Mouse (Mus musculus): ENCODE results near the gene Lpcat3.
"Not testable (repeated sequence)": the region's sequence is repeated elsewhere in the genome, so short reads cannot be mapped to it uniquely, and the experiment has no call there.

Lpcat3 gene

DNA sequence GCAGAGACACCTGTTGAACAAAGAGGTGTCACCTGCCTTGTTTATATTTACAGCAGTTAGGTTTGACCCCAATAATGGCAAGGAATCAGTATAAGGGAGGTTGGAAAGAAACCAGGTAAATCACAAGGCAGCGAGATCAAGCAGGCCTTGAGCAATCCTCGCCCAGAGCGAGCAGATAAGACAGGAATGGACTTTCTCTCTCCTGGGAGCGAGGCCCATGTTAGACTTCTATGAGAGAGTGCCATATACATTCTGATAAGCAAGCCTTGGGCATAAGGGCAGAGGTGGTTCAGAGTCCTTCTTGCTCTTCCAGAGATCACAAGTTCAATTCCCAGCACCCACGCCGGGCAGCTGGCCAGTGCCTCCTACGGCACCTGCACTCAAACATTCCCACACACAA, 15.9 kb downstream of the Lpcat3 start:
- no peak for DNase-seq (ENCODE audit: low spot score)

DNA sequence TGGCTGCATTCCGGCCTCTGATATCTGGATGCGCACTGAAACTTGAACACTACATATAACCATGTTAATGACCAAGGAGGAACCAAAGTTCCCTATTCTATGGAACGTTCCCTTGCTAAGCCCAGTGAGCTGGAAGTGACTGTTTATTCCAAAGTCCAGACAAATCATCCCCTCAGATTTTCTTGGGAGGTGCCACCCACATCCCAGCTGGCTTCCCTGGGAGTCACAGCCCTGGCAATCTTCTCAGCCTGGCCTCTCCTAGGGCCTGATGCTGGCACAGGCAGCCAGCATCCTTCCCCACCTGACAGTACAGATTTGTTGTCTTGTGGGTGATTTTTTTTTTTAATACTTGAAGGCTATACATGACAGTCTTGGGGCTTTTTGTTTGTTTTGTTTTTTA, 16.7 kb downstream of the Lpcat3 start:
- no peak for DNase-seq (ENCODE audit: low spot score)

DNA sequence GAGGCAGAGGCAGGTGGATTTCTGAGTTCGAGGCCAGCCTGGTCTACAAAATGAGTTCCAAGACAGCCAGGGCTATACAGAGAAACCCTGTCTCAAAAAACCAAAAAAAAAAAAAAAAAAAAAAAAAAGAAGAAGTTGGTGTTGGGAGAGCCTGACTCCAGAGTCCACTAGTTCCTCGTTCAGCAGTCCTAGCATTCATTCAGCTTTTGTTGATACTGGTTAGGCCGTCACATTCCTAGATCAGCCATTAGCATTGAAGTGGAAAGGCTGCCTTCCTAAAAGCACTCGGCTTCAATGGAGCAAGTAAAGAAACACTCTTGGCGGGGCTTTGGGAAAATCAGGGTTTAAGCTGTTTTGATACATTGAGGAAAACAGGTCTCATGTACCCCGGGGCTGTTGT, 19.5 kb downstream of the Lpcat3 start:
- DNase-seq (ENCODE audit: low spot score): not testable (repeated sequence)

DNA sequence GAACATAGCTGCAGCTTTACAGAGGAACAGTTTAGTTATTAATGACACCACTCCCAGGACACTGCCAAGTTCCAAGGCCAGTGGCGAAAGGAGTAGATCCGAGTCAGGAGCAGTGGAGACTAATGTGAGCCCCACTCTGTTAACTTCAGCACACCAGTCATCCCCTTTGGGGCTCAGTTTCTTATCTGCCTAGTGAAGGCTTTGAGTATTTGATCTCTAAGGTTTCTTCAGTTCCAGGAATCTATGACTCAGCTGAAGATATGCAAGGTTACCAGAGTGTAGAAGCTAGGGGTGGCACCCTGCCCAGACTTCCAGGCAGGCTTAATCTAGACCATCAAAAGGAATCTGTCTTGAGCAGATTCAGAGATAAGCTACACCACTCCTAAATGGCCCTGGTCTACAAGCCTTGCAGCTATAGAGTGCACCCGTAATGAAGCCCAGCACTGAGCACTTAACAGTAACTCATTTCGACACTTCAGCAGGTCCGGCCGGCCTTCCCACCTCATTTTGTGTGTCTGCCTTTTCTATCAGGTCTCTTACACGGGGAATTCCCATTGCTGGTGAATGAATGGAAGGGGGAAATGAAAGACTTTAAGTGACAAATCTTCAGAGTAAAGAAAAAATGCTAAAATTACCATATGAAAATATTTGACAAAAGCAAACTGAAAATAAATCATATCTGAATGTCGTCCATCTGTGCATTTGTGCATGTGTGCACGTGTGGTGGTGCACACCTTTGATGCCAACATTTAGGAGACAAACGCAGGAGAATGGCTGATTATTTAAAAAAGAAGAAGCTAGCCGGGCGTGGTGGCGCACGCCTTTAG, 21.0 kb downstream of the Lpcat3 start:
- DNase-seq (ENCODE audit: low spot score): no peak

DNA sequence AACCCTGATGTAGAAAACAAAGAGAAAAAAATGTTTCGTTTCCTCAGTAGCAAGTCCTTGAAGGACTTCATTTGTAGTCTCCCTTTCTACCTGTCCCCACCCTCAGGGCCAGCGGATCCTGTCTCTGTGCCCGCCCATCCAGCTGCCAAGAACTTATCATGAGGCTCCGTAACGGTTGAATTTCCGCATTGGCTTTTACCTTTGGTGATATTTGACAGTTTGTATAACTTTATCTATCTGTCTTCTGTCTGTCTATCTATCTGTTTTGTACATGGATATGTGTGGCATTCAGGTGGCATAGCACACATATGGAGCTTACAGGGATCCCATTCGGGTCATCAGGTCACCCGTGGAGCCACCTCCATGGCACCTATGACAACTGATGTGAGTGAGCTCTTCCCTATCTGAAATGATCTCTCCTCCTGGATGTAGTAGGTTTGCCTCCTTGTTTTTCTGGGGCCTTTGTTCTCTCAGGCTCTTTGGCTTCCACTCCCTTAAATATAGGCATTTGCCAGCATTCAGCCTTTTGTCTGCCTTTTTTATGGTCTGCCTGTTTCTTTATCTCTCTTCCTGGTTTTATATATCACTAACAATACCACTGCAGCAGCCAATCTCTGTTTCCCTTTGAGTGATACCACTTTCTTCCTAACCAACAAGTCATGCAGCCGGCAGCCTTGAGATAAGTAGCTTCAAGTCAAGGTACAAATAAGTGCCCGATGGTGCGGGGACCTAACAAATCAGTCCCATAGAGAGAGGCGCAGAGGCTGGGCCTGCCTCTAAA, 23.0 kb downstream of the Lpcat3 start:
- DNase-seq (ENCODE audit: low spot score): no peak

DNA sequence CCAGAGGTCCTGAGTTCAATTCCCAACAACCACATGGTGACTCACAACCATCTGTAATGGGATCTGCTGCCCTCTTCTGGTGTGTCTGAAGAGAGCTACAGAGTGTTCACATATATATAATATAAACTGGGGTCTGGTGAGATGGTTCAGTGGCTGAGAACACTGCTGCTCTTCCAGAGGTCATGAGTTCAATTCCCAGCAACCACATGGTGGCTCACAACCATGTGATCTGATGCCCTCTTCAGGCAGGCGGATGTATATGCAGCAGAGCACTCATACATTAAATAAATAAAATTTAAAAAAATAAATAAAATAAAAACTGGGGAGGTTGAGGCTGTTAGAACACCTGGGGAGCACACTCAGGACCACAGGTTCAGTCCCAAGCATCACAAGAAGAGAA, 23.8 kb downstream of the Lpcat3 start:
- DNase-seq (ENCODE audit: low spot score): not testable (repeated sequence)

DNA sequence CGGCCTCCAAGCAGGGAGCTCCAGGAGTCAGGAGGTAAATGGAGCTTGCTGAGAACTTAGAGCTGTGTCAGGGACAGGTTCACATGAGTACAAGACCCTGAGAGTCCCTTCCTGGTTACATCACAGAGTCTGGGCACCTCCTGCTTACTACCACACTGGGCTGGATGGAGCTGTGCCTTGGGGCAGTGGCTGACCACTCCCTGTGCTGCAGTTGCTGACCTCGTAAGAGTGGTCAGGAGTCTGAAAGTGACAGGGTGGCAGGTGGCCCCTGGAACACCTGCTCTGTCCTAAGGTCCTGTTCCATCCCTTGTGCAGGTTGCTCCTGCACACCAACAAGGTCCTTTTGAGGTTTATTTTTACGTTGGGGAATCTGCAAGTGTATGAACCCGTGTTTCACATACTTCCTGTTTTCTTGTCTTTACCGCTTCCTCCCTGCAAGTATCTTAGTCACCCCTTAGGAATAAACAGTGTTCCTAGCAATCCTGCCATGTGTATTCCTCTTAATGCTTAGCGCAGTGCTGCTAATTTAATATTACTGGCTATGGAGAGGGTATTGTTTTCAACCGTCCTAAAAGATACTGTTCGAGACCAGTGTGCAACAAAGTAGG, 25.4 kb downstream of the Lpcat3 start:
- no peak for DNase-seq (ENCODE audit: low spot score)

DNA sequence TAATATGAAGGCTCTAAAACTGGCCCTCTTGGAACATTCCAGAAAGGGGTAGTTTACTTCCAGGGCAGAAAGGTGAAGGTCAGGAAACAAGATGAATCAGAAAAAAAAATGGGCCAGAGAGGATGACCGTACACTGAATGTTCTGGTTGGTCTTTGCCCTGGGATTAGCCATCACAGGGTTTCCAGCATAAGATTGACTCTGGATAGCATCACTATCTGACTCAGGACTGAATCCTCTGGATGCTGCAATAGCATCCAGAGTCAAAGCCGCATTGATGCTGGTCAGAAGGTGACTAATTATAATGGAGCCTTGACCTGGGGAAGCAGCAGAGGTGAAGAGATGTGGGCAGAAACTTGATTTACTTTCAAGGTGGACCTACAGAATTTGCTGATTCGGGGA, 26.2 kb downstream of the Lpcat3 start:
- no peak for DNase-seq (ENCODE audit: low spot score)

DNA sequence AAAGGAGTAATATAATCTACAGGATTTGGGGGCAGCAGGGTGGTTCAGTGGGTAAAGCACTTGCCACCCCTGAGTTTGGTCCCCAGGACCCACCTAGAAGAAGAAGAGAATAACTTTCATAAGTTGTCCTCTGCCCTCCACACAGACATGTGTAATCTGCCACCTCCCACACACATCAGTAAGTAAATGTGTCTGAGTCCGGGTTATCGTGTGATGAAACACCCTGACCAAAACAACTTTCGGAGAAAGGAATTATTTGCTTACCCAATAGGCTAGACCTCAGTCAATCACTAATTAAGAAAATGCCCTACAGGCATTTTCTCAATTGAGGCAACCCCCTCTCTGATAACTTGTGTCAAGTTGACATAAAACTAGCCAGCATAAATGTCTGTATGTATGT, 27.7 kb downstream of the Lpcat3 start:
- DNase-seq (ENCODE audit: low spot score): no peak

DNA sequence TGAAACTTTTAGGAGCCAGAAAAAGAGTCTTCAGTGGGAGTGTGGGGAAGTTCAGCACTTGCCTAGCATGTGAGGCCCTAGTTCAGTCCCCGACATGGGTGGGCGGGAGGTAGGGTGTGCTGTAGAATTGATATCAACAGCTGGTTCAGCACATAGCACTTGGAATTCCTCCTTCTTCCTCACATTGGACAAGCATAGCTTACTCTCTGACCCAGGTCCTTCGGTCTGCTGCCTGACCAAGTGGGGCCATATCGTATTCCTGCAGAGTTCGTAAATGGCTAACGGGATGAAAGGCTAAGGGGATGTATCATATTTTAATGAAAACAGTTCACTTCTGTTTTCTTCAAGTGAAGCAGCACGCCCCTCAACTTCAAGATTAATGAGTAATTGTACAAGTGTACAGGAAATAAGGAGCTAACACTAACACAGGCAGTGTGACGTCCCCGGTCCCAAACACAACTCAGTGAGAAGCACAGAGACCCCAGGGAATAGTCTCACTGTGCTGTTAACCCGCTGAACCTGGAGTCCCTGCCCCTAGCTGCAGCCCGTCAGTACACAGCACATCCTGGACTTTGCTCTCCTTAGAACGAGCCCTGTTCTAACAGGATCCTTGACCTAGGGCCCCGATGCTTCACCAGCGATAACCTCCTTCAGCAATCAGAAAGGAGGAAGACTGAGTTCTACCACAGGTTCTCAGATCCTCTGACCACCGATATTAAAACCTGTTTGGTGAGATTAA, 30.6 kb downstream of the Lpcat3 start:
- no peak for DNase-seq (ENCODE audit: low spot score)

DNA sequence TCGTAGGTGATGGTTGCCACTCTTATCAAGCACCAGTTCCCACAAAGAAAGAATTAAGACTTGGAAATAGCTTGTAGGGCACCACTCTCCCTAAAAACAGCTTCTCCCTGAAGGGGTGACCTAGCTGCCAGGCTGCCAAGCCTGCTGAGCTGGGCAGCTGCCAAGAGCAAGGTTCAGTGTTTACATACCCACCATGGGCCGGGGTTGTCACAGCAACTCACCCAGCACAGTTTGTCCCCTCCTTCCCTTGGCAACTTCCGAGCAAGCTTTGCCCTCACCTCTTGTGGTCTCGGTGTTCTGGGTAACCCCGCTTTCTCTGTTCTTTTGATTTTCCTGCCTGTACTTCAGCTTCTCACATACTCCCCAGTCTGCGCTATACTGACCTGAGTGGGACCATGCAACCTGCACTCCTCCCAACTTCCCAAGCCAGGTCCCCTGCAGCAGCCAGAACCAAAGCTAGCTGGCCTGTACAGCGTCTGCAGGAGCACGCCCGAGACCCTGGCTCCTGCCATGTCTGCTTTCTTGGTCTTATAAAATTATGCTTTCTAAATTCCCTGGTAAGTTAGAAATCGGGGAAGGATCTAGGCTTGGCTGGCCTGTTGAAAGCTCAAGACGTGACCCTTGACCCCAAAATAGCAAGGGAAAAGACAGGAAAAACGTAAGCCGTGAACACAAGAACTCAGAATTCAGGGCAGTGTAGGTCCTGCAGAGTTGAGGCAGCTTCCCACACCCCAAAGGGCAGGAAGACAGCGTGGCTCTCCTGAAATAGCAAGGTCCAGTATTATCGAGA, 31.5 kb downstream of the Lpcat3 start:
- DNase-seq (ENCODE audit: low spot score): no peak

DNA sequence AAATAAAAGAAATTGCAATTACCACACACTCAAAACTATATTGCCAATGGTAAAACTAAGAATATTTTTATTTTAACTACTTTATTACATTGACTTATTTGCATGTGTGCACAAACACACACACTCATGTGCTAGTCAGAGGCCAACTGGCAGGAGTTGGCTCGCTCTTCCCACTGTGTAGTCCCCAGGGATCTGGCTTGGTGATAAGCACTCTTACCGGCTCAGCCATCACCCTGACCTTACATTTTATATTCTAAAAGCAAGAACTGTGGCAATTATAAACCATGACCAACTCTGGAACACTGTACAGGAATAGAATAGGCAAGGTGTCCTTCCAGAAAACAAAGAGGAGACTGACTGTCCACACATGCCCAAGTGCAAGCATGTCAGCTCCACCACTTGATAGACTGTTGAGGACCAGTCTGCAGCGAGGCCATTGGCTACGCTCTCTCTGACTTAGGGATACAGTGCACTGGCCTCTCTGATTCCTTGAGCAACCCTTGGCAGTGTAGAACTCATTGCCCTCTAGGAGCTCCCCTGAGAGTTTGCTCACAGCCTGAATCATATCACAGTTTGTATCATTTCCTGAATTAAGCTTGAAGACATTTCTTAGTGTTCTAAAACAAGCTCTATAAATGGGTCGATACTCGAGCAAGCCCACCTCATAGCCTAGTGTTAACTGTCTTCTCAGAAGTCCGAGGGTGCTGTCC, 33.8 kb downstream of the Lpcat3 start:
- no peak for DNase-seq (ENCODE audit: low spot score)

DNA sequence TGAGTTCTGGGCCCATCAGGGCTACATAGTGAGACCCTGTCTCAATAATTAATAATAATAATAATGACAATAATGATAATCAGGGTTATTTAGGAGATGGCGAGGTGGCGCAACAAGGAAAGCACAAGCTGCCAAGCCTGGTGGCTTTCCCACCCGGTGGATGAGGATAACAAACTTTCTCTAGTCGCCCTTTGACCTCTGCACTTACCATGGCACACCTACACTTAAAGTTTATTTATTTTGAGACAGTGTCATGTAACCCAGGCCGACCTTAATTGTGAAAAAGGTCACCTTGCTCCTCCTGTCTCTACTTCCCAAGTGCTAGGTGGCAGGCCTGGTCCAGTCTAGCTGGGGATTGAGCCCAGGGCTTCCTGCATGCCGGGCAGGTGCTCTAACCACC, 35.9 kb downstream of the Lpcat3 start:
- no peak for DNase-seq (ENCODE audit: low spot score)

DNA sequence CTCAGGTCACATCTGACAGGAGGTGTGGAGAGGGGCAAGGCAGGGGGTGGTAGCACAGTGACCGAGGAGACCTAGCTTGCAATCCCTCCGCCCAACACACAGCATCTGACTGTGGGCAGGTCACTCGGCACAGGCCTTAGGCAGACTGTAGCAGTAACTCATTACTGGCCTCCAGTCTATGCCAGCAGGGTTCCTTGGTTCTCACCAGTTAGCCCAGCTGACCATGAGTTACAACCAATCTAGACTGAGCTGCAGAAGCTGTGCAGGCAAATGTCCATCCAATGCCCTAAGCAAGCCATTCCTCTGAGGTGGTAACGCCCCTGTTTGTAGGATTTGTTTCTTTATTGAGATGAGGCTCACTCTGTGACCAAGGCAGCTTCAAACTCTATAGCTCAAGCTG, 36.5 kb downstream of the Lpcat3 start:
- DNase-seq (ENCODE audit: low spot score): no peak

DNA sequence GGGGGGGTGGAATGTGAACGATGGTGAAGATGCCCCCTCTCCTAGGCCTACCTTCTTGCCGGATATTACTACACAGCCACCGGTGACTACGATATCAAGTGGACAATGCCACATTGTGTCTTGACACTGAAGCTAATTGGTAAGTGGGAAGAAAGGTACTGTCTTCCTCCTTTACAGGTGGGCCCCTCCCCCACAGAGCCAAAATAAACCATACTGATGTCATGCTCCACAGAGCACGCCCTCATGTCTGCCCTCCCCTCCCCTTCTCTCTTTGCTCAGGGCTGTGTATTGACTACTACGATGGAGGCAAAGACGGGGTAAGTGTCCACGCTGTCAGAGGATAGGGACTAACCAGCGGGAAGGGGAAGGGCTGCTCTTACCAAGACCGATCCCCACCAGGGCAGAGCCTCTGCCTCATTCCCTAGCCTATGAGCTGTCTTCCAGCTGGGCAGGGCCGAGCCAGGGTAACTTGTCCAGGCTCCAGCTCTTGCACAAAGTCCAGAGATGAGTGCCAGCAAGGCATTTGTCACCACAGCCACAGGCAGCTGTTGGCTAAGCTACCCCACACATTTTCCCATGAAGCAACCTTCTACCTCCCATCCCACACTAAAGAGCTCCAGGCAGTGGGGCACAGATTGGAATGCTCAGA, 37.3 kb downstream of the Lpcat3 start:
- DNase-seq (ENCODE audit: low spot score): no peak

DNA sequence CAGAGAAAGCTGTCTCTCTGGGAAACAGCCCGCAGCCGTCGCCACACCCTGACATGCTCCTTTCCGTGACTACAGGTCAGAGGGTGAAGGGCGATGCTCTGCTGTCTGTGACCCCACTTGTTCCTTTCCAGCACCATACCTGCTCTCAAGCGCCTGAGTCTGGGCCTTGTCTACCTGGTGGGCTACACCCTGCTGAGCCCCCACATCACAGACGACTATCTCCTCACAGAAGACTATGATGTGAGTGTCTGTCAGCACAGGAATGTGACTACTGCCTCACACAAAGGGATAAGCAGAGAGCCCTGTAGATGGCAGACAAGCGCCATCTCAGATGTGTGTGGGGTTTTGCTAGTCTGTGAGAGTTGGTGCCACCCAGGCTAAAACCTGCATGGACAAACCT, 38.5 kb downstream of the Lpcat3 start:
- DNase-seq (ENCODE audit: low spot score): no peak

DNA sequence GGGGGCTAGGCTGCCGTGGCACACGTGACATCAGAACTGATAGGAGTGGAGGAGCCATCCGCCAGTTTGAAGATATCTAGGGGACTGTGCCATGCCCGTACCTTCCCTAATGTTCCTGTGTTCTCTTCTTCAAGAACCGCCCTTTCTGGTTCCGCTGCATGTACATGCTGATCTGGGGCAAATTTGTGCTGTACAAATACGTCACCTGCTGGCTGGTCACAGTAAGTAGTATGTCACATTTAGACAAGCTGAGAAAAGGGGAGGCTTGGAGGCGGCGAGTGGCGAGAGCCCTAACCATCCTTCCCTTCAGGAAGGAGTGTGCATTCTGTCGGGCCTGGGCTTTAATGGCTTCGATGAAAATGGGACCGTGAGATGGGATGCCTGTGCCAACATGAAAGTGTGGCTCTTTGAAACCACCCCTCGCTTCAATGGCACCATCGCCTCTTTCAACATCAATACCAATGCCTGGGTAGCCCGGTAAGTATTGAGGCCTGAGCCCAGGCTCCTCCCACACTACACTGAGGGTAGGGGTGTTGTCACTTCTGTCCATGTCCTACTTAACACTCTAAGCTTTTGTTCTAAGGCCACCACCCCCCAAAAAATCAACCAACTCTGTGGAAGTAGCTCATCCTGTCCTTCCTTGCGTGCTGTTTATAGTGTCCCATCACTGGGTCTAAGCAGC, 39.4 kb downstream of the Lpcat3 start:
- DNase-seq (ENCODE audit: low spot score): no peak

DNA sequence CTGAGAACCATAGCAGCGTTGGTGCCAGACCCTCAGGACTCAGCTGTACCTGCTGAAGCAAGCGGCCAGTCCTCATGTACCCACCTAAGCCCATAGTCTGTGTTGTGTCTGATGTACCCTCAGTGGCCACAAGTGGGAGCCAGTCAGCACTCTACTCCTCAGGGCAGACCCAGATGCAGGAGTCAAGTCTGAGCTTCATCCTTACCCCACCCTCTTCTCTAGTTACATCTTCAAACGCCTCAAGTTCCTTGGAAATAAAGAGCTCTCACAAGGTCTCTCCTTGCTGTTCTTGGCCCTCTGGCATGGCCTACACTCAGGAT, 39.9 kb downstream of the Lpcat3 start:
- peak; percentile 51 for DNase-seq (ENCODE audit: low spot score)

DNA sequence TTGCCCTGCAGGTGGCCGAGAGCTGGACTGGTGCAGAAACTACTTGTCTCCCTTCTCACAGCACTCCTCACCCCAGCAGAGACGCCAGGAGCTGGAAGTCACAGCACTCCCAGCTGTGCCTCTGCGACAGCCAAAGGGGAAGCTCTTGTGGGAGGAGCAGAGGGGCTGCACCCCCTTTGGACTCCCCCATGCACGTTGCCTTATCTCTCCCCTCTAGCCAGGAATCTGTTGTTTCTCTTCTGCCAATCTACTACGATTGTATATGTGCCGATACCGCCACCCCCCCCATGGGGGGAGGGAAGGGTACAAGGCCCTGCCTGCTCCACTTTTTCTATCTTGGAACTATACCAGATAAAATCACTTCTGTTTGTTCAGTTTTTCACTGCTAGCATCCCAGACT, 41.0 kb downstream of the Lpcat3 start:
- no peak for DNase-seq (ENCODE audit: low spot score)

DNA sequence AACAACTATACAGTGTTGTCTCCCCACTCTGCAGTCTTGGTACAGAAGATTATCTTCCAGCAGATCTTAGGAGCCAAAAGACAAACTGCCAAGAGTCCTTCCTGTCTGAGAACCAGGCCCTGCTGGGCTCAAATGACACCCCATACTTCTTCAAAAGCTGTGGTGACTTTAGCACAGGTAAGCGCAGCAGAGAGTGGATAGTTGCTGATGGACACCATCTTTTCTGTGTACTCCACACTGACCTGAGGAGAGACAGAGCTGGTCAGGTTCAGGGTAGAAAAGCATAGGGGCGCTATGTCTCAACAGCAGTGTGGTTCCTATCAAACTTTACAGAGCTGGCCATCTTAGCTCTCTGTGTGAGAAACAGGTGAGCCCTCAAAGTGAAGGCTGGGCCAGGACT, 41.6 kb downstream of the Lpcat3 start:
- DNase-seq (ENCODE audit: low spot score): no peak

Data from spleen, adult 12 weeks (tissue).